Mouse (Mus musculus) left cerebral cortex, adult 18-20 months (tissue): ENCODE results near the gene Gm13290. TPM values are rescaled to one million over a fixed set of nuclear protein-coding genes. Genes with fewer than 3 reads are reported as not detected.
"Not testable (repeated sequence)": the region's sequence is repeated elsewhere in the genome, so short reads cannot be mapped to it uniquely, and the experiment has no call there.

ENCODE experiments used
- DNase-seq, 2 experiments: peaks; one replicate each; pipeline ENCODE4 v3.0.0; 2021 to 2022; ENCODE audit warnings: low spot score in 2 of 2, mixed read lengths in 1 of 2
- long read RNA-seq, 2 experiments: library from polyadenylated mRNA; stranded (forward); transcript quantifications; one replicate each; pipeline ENCODE4 v2.0.0; 2021
- total RNA-seq, 2 experiments: library from RNA; stranded (reverse); gene quantifications; 2 replicates each; pipeline ENCODE4 v1.2.3; 2021

Gene Gm13290
- not detected for total RNA-seq
- long read RNA-seq, experiment 1 = 0 reads
- long read RNA-seq, experiment 2 = 0 reads

- not testable (repeated sequence) for DNase-seq
Observed at GRCm38 (mm10) chr4:88773534-88773933, at the start of gene Gm13290. Gm13290 (plus strand) TSS chr4:88773834.

- DNase-seq = no peak
Observed at GRCm38 (mm10) chr4:88726727-88727126, 46.9 kb upstream of the Gm13290 start.

- DNase-seq = no peak
Observed at GRCm38 (mm10) chr4:88727324-88727723, 46.3 kb upstream of the Gm13290 start.

GRCm38 (mm10) chr4:88738480-88738879 is 35.2 kb upstream of the Gm13290 start:
- peak; percentile 40 to 66 for DNase-seq

GRCm38 (mm10) chr4:88739036-88739435 is 34.6 kb upstream of the Gm13290 start:
- no peak for DNase-seq

GRCm38 (mm10) chr4:88741426-88741825 is 32.2 kb upstream of the Gm13290 start:
- no peak for DNase-seq

- no peak for DNase-seq
Observed at GRCm38 (mm10) chr4:88742771-88743371, 30.8 kb upstream of the Gm13290 start.

GRCm38 (mm10) chr4:88744207-88744606 is 29.4 kb upstream of the Gm13290 start:
- DNase-seq = no peak

- DNase-seq = no peak
Observed at GRCm38 (mm10) chr4:88749926-88750325, 23.7 kb upstream of the Gm13290 start.

GRCm38 (mm10) chr4:88754818-88755340 is 18.8 kb upstream of the Gm13290 start, which contains the start of gene Gm13271:
Gm13271 (plus strand) TSS chr4:88754868.
- DNase-seq = peak; percentile 53 to 61

- DNase-seq = not testable (repeated sequence)
Observed at GRCm38 (mm10) chr4:88756581-88757513, 16.8 kb upstream of the Gm13290 start.

- peak; percentile 80 to 89 for DNase-seq
Observed at GRCm38 (mm10) chr4:88757628-88758031, 16.0 kb upstream of the Gm13290 start.

- not testable (repeated sequence) for DNase-seq
Observed at GRCm38 (mm10) chr4:88758751-88759150, 14.9 kb upstream of the Gm13290 start.

- not testable (repeated sequence) for DNase-seq
Observed at GRCm38 (mm10) chr4:88759610-88760268, 13.9 kb upstream of the Gm13290 start, which contains the start of gene Gm13283. Gm13283 (plus strand) TSS chr4:88760119.

GRCm38 (mm10) chr4:88760431-88760830 is 13.2 kb upstream of the Gm13290 start:
- DNase-seq = peak; percentile 34 to 36

- DNase-seq = peak; percentile 52 to 56
Observed at GRCm38 (mm10) chr4:88761776-88762175, 11.9 kb upstream of the Gm13290 start.

- not testable (repeated sequence) for DNase-seq
Observed at GRCm38 (mm10) chr4:88762341-88762740, 11.3 kb upstream of the Gm13290 start.

- not testable (repeated sequence) for DNase-seq
Observed at GRCm38 (mm10) chr4:88763384-88764018, 10.1 kb upstream of the Gm13290 start.

- DNase-seq = not testable (repeated sequence)
Observed at GRCm38 (mm10) chr4:88776622-88777021, 3.0 kb downstream of the Gm13290 start, which contains the start of gene Gm13289. Gm13289 (plus strand) TSS chr4:88776922.

- not testable (repeated sequence) for DNase-seq
Observed at GRCm38 (mm10) chr4:88779550-88779949, 5.9 kb downstream of the Gm13290 start, which contains the start of gene Gm13272. Gm13272 (plus strand) TSS chr4:88779850.
